Mouse (Mus musculus): ENCODE results near the gene Tppp3.

Gene Tppp3

GRCm38 (mm10) chr8:105493495-105493894, 22.2 kb upstream of the Tppp3 start:
- in situ Hi-C loops (cut with MboI; ENCODE audit: low pct_unique_long_range_greater_than_20kb in 1 of 2, low sequenced_read_pairs in 2 of 2, unreplicated experiment in 1 of 2): no loop called here

- in situ Hi-C loops (cut with MboI; ENCODE audit: low pct_unique_long_range_greater_than_20kb in 1 of 2, low sequenced_read_pairs in 2 of 2, unreplicated experiment in 1 of 2): no loop called here
Observed at GRCm38 (mm10) chr8:105489281-105489680, 18.0 kb upstream of the Tppp3 start.

GRCm38 (mm10) chr8:105488082-105488481, 16.8 kb upstream of the Tppp3 start:
- in situ Hi-C loops (cut with MboI; ENCODE audit: low pct_unique_long_range_greater_than_20kb in 1 of 2, low sequenced_read_pairs in 2 of 2, unreplicated experiment in 1 of 2): no loop called here

GRCm38 (mm10) chr8:105484392-105484791, 13.1 kb upstream of the Tppp3 start:
- in situ Hi-C loops (cut with MboI; ENCODE audit: low pct_unique_long_range_greater_than_20kb in 1 of 2, low sequenced_read_pairs in 2 of 2, unreplicated experiment in 1 of 2): no loop called here

GRCm38 (mm10) chr8:105484030-105484368, 12.7 kb upstream of the Tppp3 start:
- in situ Hi-C loops (cut with MboI; ENCODE audit: low pct_unique_long_range_greater_than_20kb in 1 of 2, low sequenced_read_pairs in 2 of 2, unreplicated experiment in 1 of 2): no loop called here

- in situ Hi-C loops (cut with MboI; ENCODE audit: low pct_unique_long_range_greater_than_20kb in 1 of 2, low sequenced_read_pairs in 2 of 2, unreplicated experiment in 1 of 2): no loop called here
Observed at GRCm38 (mm10) chr8:105483212-105484029, 12.1 kb upstream of the Tppp3 start.

GRCm38 (mm10) chr8:105482123-105482522, 10.8 kb upstream of the Tppp3 start:
- in situ Hi-C loops (cut with MboI; ENCODE audit: low pct_unique_long_range_greater_than_20kb in 1 of 2, low sequenced_read_pairs in 2 of 2, unreplicated experiment in 1 of 2): no loop called here

GRCm38 (mm10) chr8:105481453-105481852, 10.1 kb upstream of the Tppp3 start:
- in situ Hi-C loops (cut with MboI; ENCODE audit: low pct_unique_long_range_greater_than_20kb in 1 of 2, low sequenced_read_pairs in 2 of 2, unreplicated experiment in 1 of 2): no loop called here

- in situ Hi-C loops (cut with MboI; ENCODE audit: low pct_unique_long_range_greater_than_20kb in 1 of 2, low sequenced_read_pairs in 2 of 2, unreplicated experiment in 1 of 2): no loop called here
Observed at GRCm38 (mm10) chr8:105481013-105481412, 9.7 kb upstream of the Tppp3 start.

GRCm38 (mm10) chr8:105477792-105478191, 6.5 kb upstream of the Tppp3 start:
- in situ Hi-C loops (cut with MboI; ENCODE audit: low pct_unique_long_range_greater_than_20kb in 1 of 2, low sequenced_read_pairs in 2 of 2, unreplicated experiment in 1 of 2): no loop called here

- in situ Hi-C loops (cut with MboI; ENCODE audit: low pct_unique_long_range_greater_than_20kb in 1 of 2, low sequenced_read_pairs in 2 of 2, unreplicated experiment in 1 of 2): no loop called here
Observed at GRCm38 (mm10) chr8:105476628-105477413, 5.5 kb upstream of the Tppp3 start.

GRCm38 (mm10) chr8:105476161-105476560, 4.8 kb upstream of the Tppp3 start:
- in situ Hi-C loops (cut with MboI; ENCODE audit: low pct_unique_long_range_greater_than_20kb in 1 of 2, low sequenced_read_pairs in 2 of 2, unreplicated experiment in 1 of 2): no loop called here

GRCm38 (mm10) chr8:105475742-105476141, 4.4 kb upstream of the Tppp3 start:
- in situ Hi-C loops (cut with MboI; ENCODE audit: low pct_unique_long_range_greater_than_20kb in 1 of 2, low sequenced_read_pairs in 2 of 2, unreplicated experiment in 1 of 2): no loop called here

GRCm38 (mm10) chr8:105475254-105475653, 3.9 kb upstream of the Tppp3 start:
- in situ Hi-C loops (cut with MboI; ENCODE audit: low pct_unique_long_range_greater_than_20kb in 1 of 2, low sequenced_read_pairs in 2 of 2, unreplicated experiment in 1 of 2): no loop called here

GRCm38 (mm10) chr8:105474680-105475079, 3.4 kb upstream of the Tppp3 start:
- in situ Hi-C loops (cut with MboI; ENCODE audit: low pct_unique_long_range_greater_than_20kb in 1 of 2, low sequenced_read_pairs in 2 of 2, unreplicated experiment in 1 of 2): loop anchor here in 1 of 2 experiments (5.0 kb wide), 1 partner anchor 37 kb away; no protein-coding TSS in a partner anchor

GRCm38 (mm10) chr8:105473816-105474606, 2.7 kb upstream of the Tppp3 start:
- in situ Hi-C loops (cut with MboI; ENCODE audit: low pct_unique_long_range_greater_than_20kb in 1 of 2, low sequenced_read_pairs in 2 of 2, unreplicated experiment in 1 of 2): loop anchor here in 1 of 2 experiments (5.0 kb wide), 1 partner anchor 37 kb away; no protein-coding TSS in a partner anchor

- in situ Hi-C loops (cut with MboI; ENCODE audit: low pct_unique_long_range_greater_than_20kb in 1 of 2, low sequenced_read_pairs in 2 of 2, unreplicated experiment in 1 of 2): loop anchor here in 1 of 2 experiments (5.0 kb wide), 1 partner anchor 36 kb away; no protein-coding TSS in a partner anchor
Observed at GRCm38 (mm10) chr8:105472983-105473382, 1.7 kb upstream of the Tppp3 start.

GRCm38 (mm10) chr8:105472414-105472932, 1.1 kb upstream of the Tppp3 start:
- in situ Hi-C loops (cut with MboI; ENCODE audit: low pct_unique_long_range_greater_than_20kb in 1 of 2, low sequenced_read_pairs in 2 of 2, unreplicated experiment in 1 of 2): loop anchor here in 1 of 2 experiments (5.0 kb wide), 1 partner anchor 35 kb away; no protein-coding TSS in a partner anchor
